Mouse (Mus musculus) adrenal gland, adult 10 weeks (tissue): ENCODE results near the gene Ier3. TPM values are rescaled to one million over a fixed set of nuclear protein-coding genes. Genes with fewer than 3 reads are reported as not detected.

ENCODE experiments used
- polyA plus RNA-seq: library from polyadenylated mRNA; stranded (reverse); fragments of 350-450 nt; fragmentation: Illumina TruSeq; extraction: RNeasy Lipid Tissue Mini Kit (QIAGEN cat#74804); gene quantifications from one replicate; pipeline ENCODE4 v1.2.3, GENCODE M21; 2014; ENCODE audit warnings: low read depth, low replicate concordance

The Ier3 gene
- 5.0 TPM for polyA plus RNA-seq

GRCm38 (mm10) chr17:35821439-35822430 lies at the start of gene Ier3:
Ier3 (plus strand) TSS chr17:35821684.

DNA sequence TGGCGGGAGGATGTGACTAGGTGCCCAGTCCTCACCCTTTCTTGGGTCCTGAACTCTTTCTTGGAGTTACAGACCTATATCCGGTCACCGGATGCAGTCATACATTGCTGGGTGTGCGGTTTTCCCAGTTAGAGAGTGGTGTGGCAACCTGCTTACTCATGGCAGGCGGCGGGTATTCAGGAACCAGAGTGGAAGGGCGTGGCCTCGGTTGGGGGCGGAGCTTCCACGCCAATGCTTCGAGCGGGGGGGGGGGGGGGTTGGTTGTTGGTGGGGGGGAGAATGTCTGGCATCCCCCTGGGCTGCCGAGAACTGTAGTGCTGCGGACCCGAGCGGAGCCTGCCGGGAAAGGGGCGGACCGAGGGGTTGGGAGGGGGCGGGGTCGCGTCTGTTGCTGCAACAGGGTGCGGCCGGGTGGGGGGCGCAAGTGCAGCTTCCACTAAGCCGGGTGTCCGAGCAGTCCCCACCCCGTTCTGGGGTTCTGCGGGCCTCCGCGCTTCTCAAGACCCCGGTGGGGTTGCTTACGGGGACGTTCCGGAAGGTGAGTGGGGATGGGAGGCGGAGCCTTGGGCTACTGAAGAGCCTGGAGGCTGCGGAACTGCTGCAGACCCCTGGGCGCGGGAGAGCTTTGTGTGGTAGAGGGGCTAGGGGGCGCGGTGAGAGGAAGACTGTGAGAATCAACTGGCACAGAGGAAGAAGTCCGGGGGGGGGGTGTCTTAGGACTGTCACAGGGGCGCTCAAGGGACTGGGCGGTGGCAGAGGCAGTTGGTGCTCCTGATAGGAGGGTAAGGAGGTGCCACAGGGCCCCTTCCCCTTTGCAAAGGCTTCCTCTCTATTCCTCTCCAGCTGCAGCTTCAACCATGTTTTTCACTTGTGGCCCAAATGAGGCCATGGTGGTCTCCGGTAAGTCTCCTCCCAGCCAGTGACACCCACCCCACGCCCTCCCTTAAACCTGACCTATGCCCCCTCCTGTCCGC lies 1.8 kb downstream of the Ier3 start, which contains the start of gene Flot1:
Gene Flot1, plus strand, starts transcription at position 267 of the 974 bp plus-strand sequence.

GRCm38 (mm10) chr17:35838122-35838544 lies 16.6 kb downstream of the Ier3 start, which contains the start of gene Tubb5:
Tubb5 (minus strand) TSS chr17:35838306.

DNA sequence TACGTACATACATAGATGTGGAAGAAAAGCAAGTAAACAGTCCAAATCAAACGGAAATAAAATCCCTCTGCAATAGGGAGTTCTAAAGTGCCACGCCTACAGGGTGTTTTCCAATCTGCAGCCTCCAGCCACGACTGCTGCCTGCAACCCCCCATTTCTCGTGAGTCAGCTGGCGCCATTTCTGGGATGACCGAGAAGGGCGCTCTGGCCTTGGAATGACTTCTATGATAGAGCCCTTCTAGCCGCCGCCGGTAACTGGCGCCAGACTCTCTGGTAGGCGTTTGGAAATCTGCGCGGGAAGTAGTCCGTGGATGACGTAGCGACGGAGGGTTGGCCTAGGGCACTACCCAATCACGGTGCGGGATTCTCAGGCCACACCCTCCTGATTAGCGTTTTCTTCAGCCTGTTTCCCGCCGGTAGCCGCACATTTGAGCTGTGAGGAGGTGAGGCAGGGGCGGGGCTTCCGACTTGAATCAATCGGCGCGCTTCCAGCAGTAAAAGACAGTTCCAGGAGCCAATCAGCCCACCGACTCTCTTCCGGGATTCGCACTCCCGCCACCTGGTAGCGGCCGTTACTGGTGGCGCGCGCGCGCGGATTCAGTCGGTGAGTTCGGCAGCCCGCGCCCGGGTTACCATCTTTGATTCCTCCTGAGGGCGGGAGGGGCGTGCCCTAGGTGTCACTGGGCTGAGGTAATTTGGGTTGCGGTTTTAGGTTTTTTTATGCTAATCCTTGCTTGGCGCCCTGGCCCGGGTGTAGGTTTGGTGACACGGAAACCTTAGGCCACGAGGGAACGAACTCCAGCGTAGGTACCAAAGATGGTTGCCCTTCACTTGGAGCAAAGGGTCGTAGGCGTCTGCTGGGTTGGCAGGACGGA lies 19.8 kb downstream of the Ier3 start, which contains the start of gene Mdc1:
Gene Mdc1, plus strand, starts transcription at position 440 of the 875 bp plus-strand sequence.

DNA sequence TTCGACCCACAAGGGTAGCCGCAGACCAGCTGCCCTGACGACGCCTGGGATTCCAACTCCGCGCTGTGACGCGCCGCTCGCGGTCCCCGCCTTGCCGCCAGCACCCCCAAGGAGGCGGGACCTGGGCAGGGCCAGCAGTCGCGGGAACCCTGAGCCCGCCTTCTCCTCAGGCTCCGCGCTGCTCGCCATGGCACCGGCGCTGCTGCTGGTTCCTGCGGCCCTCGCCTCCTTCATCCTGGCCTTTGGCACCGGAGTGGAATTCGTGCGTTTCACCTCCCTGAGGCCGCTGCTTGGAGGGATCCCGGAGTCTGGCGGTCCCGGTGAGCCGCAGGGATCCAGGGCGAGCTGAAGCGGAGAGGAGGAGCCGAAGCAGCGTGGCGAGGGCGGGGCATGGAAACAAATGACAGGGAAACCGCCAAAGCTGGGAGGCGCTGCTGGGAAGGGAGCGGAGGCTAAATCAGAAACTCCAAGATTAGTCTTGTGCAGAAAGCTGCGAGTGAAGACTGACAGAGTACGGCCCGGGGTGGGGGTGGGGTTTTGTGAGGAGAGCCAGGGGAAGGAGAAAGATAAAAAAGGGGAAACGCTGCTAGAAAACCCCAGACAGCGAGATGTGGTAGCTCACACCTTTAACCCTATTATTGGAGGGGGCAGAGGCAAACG lies 39.8 kb downstream of the Ier3 start, which contains the start of gene Nrm:
Gene Nrm, plus strand, starts transcription at position 121 of the 660 bp plus-strand sequence.

GRCm38 (mm10) chr17:35865481-35866280 lies 44.2 kb downstream of the Ier3 start, which contains the start of gene Ppp1r18:
Ppp1r18 (plus strand) TSS chr17:35865593.

Other genes starting within 250 kb of the Ier3 start
- not detected for gene Sfta2, start 220.1 kb upstream of the Ier3 start, polyA plus RNA-seq
- gene Gm9573, start 195.0 kb upstream of the Ier3 start, polyA plus RNA-seq: not detected
- not detected for gene Mucl3, start 178.0 kb upstream of the Ier3 start, polyA plus RNA-seq
- gene Vars2, start 154.1 kb upstream of the Ier3 start, polyA plus RNA-seq: 1.6 TPM
- gene Gtf2h4, start 147.9 kb upstream of the Ier3 start, polyA plus RNA-seq: 3.0 TPM
- gene Ddr1, start 117.1 kb upstream of the Ier3 start, polyA plus RNA-seq: 4.3 TPM
- 11.8 TPM for gene Flot1, start 1.5 kb downstream of the Ier3 start, polyA plus RNA-seq
- gene Tubb5, start 16.6 kb downstream of the Ier3 start, polyA plus RNA-seq: 40.9 TPM
- gene Mdc1, start 19.8 kb downstream of the Ier3 start, polyA plus RNA-seq: 11.3 TPM
- 1.1 TPM for gene Nrm, start 39.6 kb downstream of the Ier3 start, polyA plus RNA-seq
- gene Ppp1r18, start 43.9 kb downstream of the Ier3 start, polyA plus RNA-seq: 4.7 TPM
- 22.4 TPM for gene Dhx16, start 58.1 kb downstream of the Ier3 start, polyA plus RNA-seq
- gene 2310061I04Rik, start 75.7 kb downstream of the Ier3 start, polyA plus RNA-seq: 21.6 TPM
- 8.3 TPM for gene Atat1, start 88.4 kb downstream of the Ier3 start, polyA plus RNA-seq
- 19.3 TPM for gene Mrps18b, start 94.7 kb downstream of the Ier3 start, polyA plus RNA-seq
- 48.2 TPM for gene Ppp1r10, start 94.8 kb downstream of the Ier3 start, polyA plus RNA-seq
- gene Abcf1, start 148.1 kb downstream of the Ier3 start, polyA plus RNA-seq: 47.8 TPM
- gene Gnl1, start 158.2 kb downstream of the Ier3 start, polyA plus RNA-seq: 1.4 TPM
- 2.4 TPM for gene Prr3, start 158.6 kb downstream of the Ier3 start, polyA plus RNA-seq
- gene H2-T24, start 198.9 kb downstream of the Ier3 start, polyA plus RNA-seq: 8.5 TPM
- 3.4 TPM for gene H2-T23, start 211.2 kb downstream of the Ier3 start, polyA plus RNA-seq
- gene H2-T22, start 221.1 kb downstream of the Ier3 start, polyA plus RNA-seq: 13.1 TPM
- gene Gm6034, start 221.3 kb downstream of the Ier3 start, polyA plus RNA-seq: not detected
- gene Gm11127, start 236.7 kb downstream of the Ier3 start, polyA plus RNA-seq: not detected